Mouse (Mus musculus) heart, adult 18-20 months (tissue): Measurements from ENCODE around the gene Clps. TPM values are rescaled to one million over a fixed set of nuclear protein-coding genes. Genes with fewer than 3 reads are reported as not detected.
"Not testable (repeated sequence)": the region's sequence is repeated elsewhere in the genome, so short reads cannot be mapped to it uniquely, and the experiment has no call there.

Experiments used
- DNase-seq, 2 experiments: peaks; one replicate each; pipeline ENCODE4 v3.0.0; 2021 to 2022; ENCODE audit warnings: mixed read lengths in 1 of 2
- long read RNA-seq, 2 experiments: library from polyadenylated mRNA; stranded (forward); transcript quantifications; one replicate each; pipeline ENCODE4 v2.0.0; 2021
- total RNA-seq, 2 experiments: library from RNA; stranded (reverse); gene quantifications; 2 replicates each; pipeline ENCODE4 v1.2.3; 2021

Clps gene
- not detected for total RNA-seq
- long read RNA-seq, experiment 1 = 0 reads
- long read RNA-seq, experiment 2 = 0 reads

DNA sequence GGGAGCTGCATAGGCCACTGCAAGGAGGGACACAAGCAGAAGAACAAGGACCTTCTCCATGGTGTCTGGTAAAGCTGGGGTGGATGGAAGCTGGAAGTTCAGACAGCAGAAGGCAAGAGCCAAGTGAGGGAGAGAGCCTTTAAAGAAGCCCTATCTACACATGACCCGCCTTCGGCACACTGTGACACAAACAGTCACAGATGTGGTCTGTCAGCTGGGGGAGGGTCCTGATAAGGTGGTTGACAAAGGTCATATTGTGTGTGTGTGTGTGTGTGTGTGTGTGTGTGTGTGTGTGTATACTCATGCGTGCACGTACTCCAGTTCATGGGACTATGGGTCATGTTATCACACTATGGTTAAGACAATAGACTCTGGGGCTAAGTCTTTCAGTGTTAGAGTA, at the start of gene Clps:
Gene Clps, minus strand, starts transcription at position 169 of the 400 bp plus-strand sequence.
- no peak for DNase-seq

DNA sequence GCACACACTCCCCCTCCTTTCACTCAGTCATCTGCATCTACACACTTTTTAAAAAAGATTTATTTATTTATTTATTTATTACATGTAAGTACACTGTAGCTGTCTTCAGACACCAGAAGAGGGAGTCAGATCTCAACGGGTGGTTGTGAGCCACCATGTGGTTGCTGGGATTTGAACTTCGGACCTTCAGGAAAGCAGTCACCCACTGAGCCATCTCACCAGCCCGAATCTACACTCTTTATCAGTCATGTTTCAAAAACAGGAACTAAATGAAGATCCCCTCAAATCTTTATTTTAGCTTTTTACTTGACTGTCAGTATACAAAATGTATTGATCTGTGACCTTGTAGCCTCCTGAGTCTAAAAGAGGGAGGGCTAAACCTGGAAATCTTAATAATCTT, 49.0 kb upstream of the Clps start:
- DNase-seq = no peak

DNA sequence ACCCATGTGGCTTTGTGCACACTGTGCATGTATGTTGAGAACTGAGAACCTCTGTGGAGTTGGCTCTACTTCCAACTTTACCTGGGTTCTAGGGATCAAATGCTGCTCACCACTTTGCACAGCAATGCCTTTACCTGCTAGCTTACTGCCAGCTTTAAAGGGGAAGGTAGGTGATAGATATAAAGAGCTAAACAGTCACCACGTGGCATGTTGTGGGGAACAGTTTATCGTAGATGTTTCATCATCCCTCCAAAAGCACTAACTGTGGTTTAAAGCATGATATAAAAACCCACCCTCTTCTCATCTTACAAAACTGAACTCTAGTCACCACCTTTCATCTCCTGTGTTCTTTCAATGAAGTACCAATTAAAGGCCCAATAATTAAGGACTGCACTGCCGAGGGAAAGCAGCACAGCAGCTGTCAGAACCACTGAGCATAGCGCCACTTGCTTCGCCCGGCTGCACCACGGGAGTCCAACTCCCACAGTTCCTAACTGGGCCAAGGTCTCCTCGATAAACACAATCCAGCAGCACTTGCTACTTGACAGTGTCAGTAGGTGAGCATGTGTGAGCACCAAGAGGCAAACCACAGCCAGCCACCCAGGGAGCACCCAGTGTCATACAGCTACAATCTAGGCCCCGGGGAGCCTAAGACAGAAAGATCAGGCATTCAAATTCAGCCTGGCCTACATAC, 41.1 kb upstream of the Clps start:
- DNase-seq = no peak

DNA sequence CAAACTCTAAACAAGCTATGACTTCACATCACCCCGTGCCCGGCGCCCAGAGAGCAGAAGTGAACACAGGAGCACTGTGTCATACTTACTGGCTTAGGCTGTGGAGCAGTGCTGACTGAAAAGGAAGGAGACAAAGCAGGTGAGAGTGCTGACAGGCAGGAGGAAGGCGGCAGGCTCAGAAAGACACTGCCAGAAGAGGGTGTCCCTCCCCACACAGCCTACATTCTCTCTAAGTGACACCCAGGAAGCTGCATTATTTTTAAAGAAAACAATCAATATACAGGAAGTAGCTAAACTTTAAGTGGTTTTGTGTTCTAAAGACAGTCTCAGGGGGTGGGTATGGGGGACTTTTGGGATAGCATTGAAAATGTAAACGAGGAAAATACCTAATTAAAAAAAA, 40.2 kb upstream of the Clps start:
- DNase-seq = no peak

DNA sequence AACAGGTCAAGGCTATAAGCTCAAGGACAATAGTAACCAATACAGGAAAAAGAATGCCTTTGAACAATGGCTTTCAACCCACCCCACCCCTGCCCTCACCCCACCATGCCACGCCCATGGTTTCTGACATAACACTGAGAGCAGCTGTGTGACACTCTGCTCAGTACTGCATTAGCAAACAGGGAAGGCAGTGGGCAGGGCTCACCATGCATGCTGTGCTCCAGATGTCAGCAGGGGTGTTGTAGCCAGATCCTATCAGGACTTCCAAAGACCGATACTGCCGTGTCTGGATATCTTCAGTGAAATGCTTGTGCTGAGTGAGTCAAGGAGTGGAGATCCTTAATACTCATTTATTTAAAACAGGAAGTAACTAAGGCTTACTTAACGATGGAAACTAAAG, 33.4 kb upstream of the Clps start:
- no peak for DNase-seq

DNA sequence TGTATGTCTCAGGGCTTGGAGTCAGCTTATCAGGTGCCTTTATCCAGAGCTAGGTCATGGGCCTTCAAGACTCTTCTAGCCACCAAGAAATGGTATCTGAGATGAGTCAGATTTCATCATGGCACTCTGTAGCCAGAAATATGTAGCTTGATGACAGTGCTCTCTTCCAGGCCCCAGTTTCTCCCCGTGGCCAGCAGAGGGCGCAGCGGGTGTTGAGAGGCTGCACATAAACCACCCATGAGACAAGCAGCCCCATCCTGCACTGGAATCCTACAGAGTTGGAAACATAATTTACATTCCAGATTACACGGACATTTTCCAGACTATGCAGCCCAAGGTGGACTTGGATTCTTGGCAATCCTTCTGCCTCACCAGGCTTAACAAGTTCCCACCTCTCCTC, 32.4 kb upstream of the Clps start:
- DNase-seq = peak; percentile 53 to 77

DNA sequence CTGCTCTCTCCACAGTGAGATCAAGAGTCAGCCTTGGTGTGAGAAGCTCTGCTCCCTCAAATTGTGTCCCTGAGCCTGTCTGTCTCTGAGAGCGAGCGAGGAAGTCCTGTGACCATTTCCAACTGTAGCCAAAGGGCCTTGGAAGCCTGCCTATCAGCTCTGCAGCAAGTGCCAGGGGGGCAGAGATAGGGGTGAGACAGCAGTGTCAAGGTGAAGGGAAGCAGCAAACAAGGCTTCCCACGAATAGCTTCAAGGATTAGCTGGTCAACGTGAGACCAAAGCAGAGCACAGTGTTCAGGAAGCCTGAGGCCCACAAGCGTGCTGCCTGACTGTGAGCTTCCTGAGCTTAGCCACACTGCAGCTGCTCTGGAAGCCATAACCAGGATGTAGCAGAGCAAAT, 30.9 kb upstream of the Clps start:
- DNase-seq = peak; percentile 71 to 80

DNA sequence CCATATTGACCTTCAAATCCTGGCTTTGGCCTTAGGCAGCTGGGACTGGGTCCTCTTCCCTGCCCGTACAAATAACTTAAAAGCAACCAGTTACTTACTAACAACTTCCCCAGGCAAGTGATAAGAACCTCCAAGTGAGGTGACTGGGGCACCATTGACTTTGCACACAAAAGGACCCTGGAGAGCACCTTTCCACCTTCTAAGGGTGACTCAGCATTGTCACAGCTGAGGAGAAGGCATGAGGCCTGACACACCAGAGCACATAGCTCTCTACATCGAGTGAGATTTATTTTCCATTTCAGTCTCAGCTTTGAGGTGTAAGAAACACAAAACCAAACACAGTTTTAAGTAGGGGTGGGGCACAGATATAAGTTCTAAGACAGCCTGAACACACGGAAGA, 30.0 kb upstream of the Clps start:
- no peak for DNase-seq

DNA sequence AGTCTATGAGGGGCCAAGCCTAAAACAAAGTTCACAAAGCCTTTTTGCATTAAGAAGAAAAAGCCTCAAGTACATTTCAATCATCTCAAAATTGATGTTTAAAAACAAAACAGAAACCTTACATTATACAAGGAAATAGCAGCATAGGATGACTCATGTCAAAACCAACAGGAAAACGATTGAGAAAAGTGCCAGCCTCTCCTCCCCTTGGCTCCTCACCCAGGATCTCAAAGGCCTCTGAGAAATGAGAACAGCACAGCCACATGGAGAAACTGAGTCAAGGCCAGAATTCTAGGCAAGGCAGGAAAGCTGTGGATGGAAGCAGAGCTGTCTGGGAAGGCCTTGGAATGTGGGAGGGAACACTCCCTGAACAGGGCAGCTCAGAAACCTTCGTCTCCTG, 28.0 kb upstream of the Clps start:
- DNase-seq = no peak

DNA sequence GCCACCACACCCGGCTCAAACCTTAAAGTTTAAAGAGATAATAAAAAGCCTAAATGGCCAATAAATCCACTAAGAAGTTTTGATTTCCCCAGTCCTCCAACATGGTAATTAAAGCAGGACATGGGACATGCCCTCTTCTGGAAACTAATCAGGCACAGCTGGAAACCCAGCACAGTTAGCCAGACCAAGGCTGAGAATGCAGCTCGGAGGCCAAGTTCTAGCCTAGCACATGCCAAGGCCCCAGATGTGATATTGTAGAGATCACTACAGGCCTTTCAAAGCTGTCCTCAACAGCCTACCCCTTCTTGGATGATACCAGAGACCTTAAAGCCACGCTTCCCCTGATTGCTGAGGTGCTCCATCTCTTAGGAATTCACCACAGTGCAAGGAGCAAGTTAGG, 25.9 kb upstream of the Clps start:
- no peak for DNase-seq

DNA sequence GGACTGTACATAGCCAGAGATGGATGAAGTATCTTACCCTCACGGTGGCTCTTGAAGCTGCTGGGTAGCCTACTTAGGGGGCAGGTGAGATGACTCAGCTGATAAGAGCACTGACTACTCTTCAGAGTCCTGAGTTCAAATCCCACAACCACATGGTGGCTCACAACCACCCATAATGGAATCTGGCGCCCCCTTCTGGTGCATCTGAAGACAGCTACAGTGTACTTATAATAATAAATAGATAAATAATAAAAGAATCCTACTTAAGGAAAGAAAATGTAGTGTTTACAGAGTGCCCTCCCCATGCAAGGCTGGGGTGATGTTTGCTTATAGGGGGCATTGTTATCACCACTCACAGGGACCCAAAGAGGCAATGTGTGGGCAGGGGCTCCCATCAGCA, 20.5 kb upstream of the Clps start:
- DNase-seq = no peak

DNA sequence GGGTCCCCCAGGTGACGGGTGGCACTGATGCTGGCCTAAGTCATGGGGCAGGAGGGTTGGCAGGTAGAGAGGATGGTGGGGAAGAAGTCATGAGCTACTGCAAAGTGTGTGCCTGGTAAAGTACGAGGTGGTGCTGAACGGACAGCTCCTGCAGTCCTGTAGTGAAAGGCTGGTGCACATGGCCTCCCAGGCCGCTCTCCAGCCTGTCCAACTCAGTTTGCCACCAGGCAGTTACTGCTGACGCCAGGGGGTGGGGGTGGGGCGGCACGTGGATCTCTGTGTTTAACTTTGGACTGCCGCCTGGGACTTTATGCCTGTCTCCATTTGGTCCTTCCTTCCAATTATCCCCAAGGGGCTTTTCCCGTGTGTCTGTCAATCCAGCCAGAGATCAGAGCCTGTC, 19.8 kb upstream of the Clps start:
- peak; percentile 50 to 68 for DNase-seq

DNA sequence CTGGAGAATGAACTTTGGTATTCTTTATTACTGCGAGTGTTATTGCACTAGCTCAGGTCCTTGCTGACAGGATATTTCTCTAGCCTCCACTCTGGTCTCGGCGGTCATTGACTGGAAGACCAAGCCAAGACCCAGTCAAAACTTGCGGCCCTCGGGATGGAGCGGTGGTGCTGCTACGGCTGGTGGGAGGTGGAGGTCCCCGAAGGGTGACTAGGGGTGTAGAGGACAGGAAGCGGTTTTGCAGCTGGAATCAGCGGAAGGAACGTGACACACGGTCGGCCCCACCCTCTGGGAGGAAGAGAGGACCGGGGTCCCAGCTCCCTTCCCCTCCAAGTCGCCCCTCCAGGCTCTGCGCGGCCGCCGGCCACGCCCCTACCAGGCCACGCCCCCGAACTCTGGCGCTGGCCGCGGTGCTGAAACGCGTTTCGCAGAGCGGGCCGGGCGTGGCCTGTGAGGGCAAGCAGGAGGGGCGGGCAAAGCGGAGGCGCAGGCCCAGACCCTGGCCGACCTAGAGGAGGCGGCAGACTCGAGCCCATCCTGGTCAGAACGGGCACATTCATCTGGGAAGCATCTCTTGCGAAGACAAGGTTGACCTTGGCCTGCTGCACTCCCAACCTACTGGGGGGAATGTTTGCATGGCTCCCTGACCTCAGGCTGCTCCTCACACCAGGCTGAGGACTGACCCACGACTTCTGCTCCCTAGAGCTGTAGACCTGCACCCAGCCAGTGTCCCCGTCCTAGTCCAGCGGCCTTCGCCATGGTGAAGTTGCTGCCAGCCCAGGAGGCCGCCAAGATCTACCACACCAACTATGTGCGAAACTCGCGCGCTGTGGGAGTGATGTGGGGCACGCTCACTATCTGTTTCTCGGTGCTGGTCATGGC, 14.9 kb upstream of the Clps start, which contains the start of gene Lhfpl5:
Gene Lhfpl5, plus strand, starts transcription at position 398 of the 882 bp plus-strand sequence.
- DNase-seq = peak; percentile 10 to 29

DNA sequence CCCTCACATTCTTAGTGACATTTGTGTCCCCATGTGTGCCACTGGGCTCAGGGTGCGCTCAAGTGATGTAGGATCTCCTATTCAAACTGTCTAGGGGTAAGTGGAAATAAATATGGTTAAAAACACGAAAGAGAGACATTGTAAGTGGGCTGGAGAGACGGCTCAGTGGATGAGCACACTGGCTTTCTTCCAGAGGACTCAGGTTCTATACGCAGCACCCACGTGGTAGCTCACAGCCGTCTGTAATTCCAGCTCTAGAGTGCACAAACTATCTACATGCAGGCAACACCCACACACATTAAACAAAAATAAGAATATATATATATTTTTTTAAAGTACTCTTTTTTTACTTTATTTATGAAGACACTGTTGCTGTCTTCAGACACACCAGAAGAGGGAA, 12.4 kb upstream of the Clps start:
- no peak for DNase-seq

DNA sequence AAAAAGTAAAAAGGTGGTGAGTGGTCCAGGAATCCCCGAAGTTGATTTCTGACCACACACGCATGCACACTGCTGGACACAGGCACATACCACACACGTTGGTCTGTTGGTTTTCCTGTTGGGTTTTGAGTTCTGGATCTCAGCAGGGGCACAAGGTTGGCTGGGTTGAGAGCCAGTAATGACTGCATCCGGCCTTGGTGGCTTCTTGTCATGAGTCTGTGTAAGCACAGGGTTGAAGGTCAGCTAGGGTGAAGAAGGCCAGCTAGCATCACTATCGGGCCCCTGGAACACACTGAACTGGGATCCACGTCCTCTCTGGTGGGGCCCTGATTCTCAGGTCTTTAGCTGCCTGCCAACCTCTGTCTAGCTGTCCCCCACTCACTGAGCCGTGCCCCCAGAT, 12.0 kb upstream of the Clps start:
- no peak for DNase-seq

DNA sequence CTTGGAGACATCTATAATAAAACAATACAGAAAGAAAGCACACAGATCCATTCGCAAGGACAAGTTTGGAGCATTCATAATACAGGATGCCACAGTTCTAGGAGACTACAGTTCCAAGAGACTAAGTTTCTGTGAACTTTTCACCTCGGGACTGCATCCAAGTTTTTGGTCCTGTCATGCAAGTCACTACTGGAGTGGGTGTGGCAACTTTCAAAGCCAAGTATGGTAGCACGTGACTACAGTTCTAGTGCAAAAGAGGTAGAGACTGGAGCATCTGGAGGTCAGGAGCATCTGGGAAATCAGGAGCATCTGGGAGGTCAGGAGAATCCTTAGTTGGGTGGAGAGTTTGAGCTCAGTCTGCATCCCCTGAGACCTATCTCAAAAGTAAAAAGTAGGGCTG, 11.3 kb upstream of the Clps start:
- no peak for DNase-seq

DNA sequence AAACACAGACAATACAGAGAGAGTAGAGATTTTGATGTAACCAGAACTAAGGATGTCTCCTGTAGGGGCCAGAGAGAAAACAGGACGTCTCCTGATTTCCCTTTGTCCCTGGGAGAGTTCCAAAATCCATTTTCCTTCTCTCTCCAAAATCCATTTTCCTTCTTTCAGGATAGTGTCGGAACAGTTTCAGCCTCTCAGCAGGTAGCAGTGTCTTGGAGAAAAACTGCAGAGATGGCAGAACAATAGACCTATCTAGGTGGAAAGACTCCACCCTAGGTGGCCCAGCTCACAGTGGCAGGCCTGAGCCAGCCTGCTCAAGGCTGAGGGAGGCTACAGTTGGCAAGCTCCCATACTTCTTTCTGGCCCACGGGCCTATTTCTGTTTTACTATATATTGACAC, 7.0 kb upstream of the Clps start:
- DNase-seq = no peak

DNA sequence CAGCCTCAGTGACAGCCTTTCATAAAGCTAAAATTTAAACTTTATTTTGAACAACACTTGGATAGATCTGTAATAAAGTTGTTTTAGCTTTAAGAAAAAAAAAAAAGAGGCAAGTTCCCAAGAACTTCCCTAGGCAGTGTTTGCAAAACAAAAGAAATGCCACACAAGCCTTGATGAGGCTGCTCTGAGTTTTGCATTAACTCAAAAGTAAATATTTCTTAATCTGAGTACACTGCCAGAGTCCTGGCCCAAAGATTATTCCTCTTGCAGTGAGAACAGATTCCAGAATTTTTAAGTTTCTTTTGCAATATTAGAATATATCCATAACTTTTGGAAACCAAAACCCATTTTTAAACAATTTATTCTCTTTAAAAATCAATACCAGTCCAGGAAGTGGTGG, 4.6 kb upstream of the Clps start:
- no peak for DNase-seq

DNA sequence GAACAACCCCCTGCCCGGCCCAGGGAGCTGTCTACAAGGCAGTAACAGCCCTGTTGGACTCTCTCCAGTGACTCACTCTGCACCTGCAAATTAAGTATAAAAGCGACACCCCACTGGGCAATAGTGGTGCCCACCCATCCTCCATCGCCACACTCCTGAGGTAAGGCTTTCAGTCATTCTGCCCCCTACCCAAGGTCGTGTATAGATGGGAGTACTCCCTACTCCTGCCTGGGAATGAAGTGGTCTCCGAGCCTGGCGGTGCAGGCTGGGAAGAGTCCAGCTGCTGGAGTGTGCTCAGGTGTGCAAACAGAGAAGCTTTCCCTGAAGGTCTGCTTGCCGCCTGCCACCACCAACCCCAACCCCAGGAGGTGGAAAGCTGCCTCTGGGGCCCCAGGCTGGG, 1.0 kb upstream of the Clps start:
- DNase-seq = no peak

DNA sequence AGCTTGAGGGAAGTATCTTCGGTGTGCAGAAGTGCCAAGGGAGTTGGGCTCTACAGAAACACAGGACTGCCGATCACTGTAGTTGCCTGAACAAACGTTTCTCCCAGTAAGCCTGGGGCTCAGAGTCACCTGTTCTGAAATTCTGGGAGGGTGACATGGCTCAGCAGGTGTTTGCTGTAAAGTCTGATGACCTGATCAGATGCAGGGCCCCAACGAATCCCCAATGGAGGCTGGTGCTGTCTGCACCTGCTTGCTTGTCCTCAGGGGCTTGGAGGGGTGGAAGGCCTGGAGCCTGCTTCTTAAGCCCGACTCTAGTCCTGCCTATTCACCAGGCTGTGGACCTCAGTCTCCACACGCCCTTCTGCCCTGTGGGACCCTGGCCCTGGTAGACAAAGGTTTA, 2.8 kb downstream of the Clps start:
- DNase-seq = no peak

DNA sequence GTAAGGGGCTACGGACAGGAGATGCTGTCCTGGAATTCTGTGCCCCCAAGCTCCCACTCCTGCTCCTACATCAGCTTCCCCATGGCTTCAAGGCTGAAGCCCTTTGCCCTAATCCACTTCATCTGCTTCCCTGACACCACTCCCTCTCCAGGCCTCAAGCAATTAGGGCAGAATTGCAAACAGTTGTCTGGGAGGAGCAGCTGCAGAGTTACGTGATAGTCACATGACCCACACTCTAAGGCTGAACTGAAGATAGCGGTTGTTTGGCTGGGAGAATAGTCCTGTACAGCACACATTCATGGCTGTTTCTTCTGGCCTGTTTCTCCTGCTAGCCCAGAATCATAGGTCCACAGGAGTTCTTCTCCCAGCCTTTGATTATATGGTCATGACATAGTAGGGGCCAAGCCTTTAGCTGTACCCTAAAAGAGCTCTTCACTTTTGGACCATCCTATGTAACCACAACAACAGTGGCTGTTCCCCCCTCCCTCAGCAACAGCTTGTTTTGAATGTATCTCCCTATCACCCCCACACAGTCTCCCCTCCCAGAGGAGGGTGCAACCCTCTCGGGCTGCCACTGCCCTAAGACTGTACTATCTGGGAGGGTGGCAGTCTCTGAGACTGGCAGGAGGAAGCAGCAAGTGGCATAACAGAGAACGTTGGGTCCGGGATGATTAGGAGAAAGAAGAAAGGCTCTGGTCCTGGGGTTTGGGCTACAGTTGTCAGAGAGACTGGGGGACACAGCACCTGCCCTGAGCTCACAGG, 3.8 kb downstream of the Clps start:
- DNase-seq = no peak

DNA sequence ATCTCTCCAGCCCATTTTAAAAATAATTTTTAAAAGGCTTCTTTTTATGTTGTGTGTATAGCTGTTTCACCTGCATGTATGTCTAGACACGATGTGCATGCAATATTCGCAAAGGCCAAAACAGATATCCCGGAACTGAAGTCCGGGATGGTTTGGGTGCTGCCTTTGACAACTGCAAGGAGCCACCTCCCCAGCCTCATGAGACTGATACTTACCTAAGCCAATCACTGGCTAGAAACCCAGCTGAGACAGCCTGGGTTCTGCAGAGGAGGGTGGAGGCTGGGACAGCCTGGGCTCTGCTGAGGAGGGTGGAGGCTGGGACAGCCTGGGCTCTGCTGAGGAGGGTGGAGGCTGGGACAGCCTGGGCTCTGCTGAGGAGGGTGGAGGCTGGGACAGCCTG, 6.5 kb downstream of the Clps start:
- DNase-seq = not testable (repeated sequence)
